Mouse (Mus musculus) CH12.LX (cell line): ENCODE results near the gene Cenpt. TPM values are rescaled to one million over a fixed set of nuclear protein-coding genes. Genes with fewer than 3 reads are reported as not detected.

ENCODE experiments used
- DNase-seq: peaks from one replicate; pipeline ENCODE4 v3.0.0-alpha.2; 2013; ENCODE audit errors: extremely low read depth
- H3K27ac ChIP-seq: 2 replicates; pipeline ENCODE4 v1.5.1; 2012; ENCODE audit warnings: low read depth, mild to moderate bottlenecking, control low read depth, moderate library complexity; ENCODE audit not compliant: insufficient read depth
- H3K27me3 ChIP-seq: replicated peaks from 2 replicates; pipeline ENCODE3; 2012; ENCODE audit warnings: inconsistent platforms
- H3K36me3 ChIP-seq, 2 experiments: replicated peaks in 1 of 2; 2 replicates each; pipeline versions ENCODE3 to v1.6.1; 2012; ENCODE audit warnings: inconsistent platforms in 1 of 2, low read length in 1 of 2, mild to moderate bottlenecking in 1 of 2, mixed read lengths in 1 of 2, moderate library complexity in 1 of 2; ENCODE audit not compliant: control insufficient read depth in 1 of 2, insufficient read depth in 1 of 2
- H3K4me1 ChIP-seq, 2 experiments: 2 replicates each; pipeline ENCODE4 v1.6.1; 2012; ENCODE audit warnings: inconsistent platforms in 1 of 2, moderate library complexity in 1 of 2; ENCODE audit not compliant: insufficient read depth in 2 of 2, control insufficient read depth in 1 of 2
- H3K4me2 ChIP-seq: 2 replicates; pipeline ENCODE4 v1.6.1; 2012; ENCODE audit warnings: low read depth, mild to moderate bottlenecking, control low read depth; ENCODE audit not compliant: poor library complexity, insufficient read depth, severe bottlenecking
- H3K4me3 ChIP-seq, 3 experiments: fragments of 150-350 bp in 1 of 3; sonication (generic) in 1 of 3; replicated peaks in 1 of 3; 2 replicates each; pipeline versions ENCODE3 to v1.5.1; 2011 to 2012; ENCODE audit warnings: low read depth in 2 of 3, low read length in 2 of 3, mild to moderate bottlenecking in 2 of 3, moderate library complexity in 2 of 3, control low read depth in 1 of 3, improper control_type of control experiment in 1 of 3, inconsistent platforms in 1 of 3, mixed read lengths in 1 of 3; ENCODE audit not compliant: poor library complexity in 1 of 3
- H3K79me2 ChIP-seq: replicated peaks from 2 replicates; pipeline ENCODE4 v1.6.1; 2012; ENCODE audit warnings: mild to moderate bottlenecking, moderate library complexity; ENCODE audit not compliant: control insufficient read depth, poor library complexity, insufficient read depth, severe bottlenecking; ENCODE audit errors: extremely low read depth
- H3K9ac ChIP-seq: 2 replicates; pipeline ENCODE4 v1.6.1; 2012; ENCODE audit warnings: low read depth, mild to moderate bottlenecking, control low read depth, moderate library complexity; ENCODE audit not compliant: insufficient read depth
- H3K9me3 ChIP-seq: replicated peaks from 2 replicates; pipeline ENCODE3; 2012; ENCODE audit warnings: low read length, inconsistent platforms, mixed read lengths
- BHLHE40 ChIP-seq: IDR thresholded peaks from 2 replicates; pipeline ENCODE4 v1.6.1; 2011; ENCODE audit warnings: mild to moderate bottlenecking, low read depth, low read length, improper control_type of control experiment
- CHD1 ChIP-seq: IDR thresholded peaks from 2 replicates; pipeline ENCODE4 v1.6.1; 2012; ENCODE audit warnings: low read depth, low read length, improper control_type of control experiment, inconsistent platforms
- CHD2 ChIP-seq: IDR thresholded peaks from 2 replicates; pipeline ENCODE4 v1.6.1; 2011; ENCODE audit warnings: low read length, improper control_type of control experiment
- CTCF ChIP-seq, 2 experiments: IDR thresholded peaks in 1 of 2; conservative IDR thresholded peaks in 1 of 2; 2 replicates each; pipeline ENCODE4 v1.5.1; 2011 to 2012; ENCODE audit warnings: low read depth in 2 of 2, low read length in 2 of 2, improper control_type of control experiment in 1 of 2, inconsistent platforms in 1 of 2, mild to moderate bottlenecking in 1 of 2, moderate library complexity in 1 of 2
- EP300 ChIP-seq: IDR thresholded peaks from 2 replicates; pipeline ENCODE4 v1.6.1; 2011; ENCODE audit warnings: low read length, improper control_type of control experiment
- ETS1 ChIP-seq: conservative IDR thresholded peaks from 2 replicates; pipeline ENCODE4 v1.6.1; 2012; ENCODE audit warnings: low read depth, mild to moderate bottlenecking, inconsistent platforms, low read length, improper control_type of control experiment, moderate library complexity
- HCFC1 ChIP-seq: IDR thresholded peaks from 2 replicates; pipeline ENCODE4 v1.6.1; 2012; ENCODE audit warnings: low read depth, mild to moderate bottlenecking, inconsistent platforms, low read length, improper control_type of control experiment
- IRF4 ChIP-seq: IDR thresholded peaks from 2 replicates; pipeline ENCODE4 v1.6.1; 2014; ENCODE audit warnings: low read depth, mild to moderate bottlenecking, inconsistent platforms, low read length, improper control_type of control experiment
- JUN ChIP-seq: IDR thresholded peaks from 2 replicates; pipeline ENCODE4 v1.6.1; 2011; ENCODE audit warnings: low read depth, mild to moderate bottlenecking, low read length, improper control_type of control experiment, moderate library complexity; ENCODE audit not compliant: insufficient read depth
- JUND ChIP-seq: conservative IDR thresholded peaks from 2 replicates; pipeline ENCODE4 v1.6.1; 2011; ENCODE audit warnings: low read depth, low read length, improper control_type of control experiment
- KAT2A ChIP-seq: IDR thresholded peaks from 2 replicates; pipeline ENCODE4 v1.6.1; 2012; ENCODE audit warnings: low read length, improper control_type of control experiment, inconsistent platforms; ENCODE audit not compliant: insufficient replicate concordance
- MAFK ChIP-seq: IDR thresholded peaks from 2 replicates; pipeline ENCODE4 v1.6.1; 2011; ENCODE audit warnings: low read length, improper control_type of control experiment; ENCODE audit not compliant: insufficient replicate concordance
- MAX ChIP-seq: IDR thresholded peaks from 2 replicates; pipeline ENCODE4 v1.6.1; 2011; ENCODE audit warnings: low read length, improper control_type of control experiment
- MAZ ChIP-seq: IDR thresholded peaks from 2 replicates; pipeline ENCODE4 v1.6.1; 2012; ENCODE audit warnings: low read depth, mild to moderate bottlenecking, inconsistent platforms, low read length, improper control_type of control experiment, moderate library complexity
- MYC ChIP-seq: IDR thresholded peaks from 2 replicates; pipeline ENCODE4 v1.6.1; 2011; ENCODE audit warnings: low read depth, mild to moderate bottlenecking, improper control_type of control experiment, low read length
- NELFE ChIP-seq: IDR thresholded peaks from 2 replicates; pipeline ENCODE4 v1.6.1; 2011; ENCODE audit warnings: low read depth, low read length, improper control_type of control experiment
- NRF1 ChIP-seq: IDR thresholded peaks from 2 replicates; pipeline ENCODE4 v1.6.1; 2014; ENCODE audit warnings: low read depth, mild to moderate bottlenecking, inconsistent platforms, low read length, improper control_type of control experiment, moderate library complexity
- PAX5 ChIP-seq: IDR thresholded peaks from 2 replicates; pipeline ENCODE4 v1.6.1; 2012; ENCODE audit warnings: low read length, inconsistent platforms, mixed read lengths
- POLR2A ChIP-seq: IDR thresholded peaks from 2 replicates; pipeline ENCODE4 v1.6.1; 2011; ENCODE audit warnings: low read depth, mild to moderate bottlenecking, improper control_type of control experiment, low read length
- RCOR1 ChIP-seq: conservative IDR thresholded peaks from 2 replicates; pipeline ENCODE4 v1.6.1; 2012; ENCODE audit warnings: low read depth, mild to moderate bottlenecking, inconsistent platforms, low read length, improper control_type of control experiment
- SIN3A ChIP-seq: IDR thresholded peaks from 2 replicates; pipeline ENCODE4 v1.6.1; 2012; ENCODE audit warnings: low read length, improper control_type of control experiment, inconsistent platforms
- SMC3 ChIP-seq: IDR thresholded peaks from 2 replicates; pipeline ENCODE4 v1.6.1; 2011; ENCODE audit warnings: low read depth, low read length, improper control_type of control experiment
- UBTF ChIP-seq: IDR thresholded peaks from 2 replicates; pipeline ENCODE4 v1.6.1; 2012; ENCODE audit warnings: low read depth, mild to moderate bottlenecking, inconsistent platforms, low read length, improper control_type of control experiment, moderate library complexity
- USF1 ChIP-seq: IDR thresholded peaks from 2 replicates; pipeline ENCODE4 v1.6.1; 2014; ENCODE audit warnings: low read depth, mild to moderate bottlenecking, inconsistent platforms, low read length, improper control_type of control experiment
- ZC3H11A ChIP-seq: IDR thresholded peaks from 2 replicates; pipeline ENCODE4 v1.6.1; 2012; ENCODE audit warnings: low read depth, mild to moderate bottlenecking, inconsistent platforms, low read length, improper control_type of control experiment
- ZKSCAN1 ChIP-seq: IDR thresholded peaks from 2 replicates; pipeline ENCODE4 v1.6.1; 2012; ENCODE audit warnings: low read depth, inconsistent platforms, low read length, improper control_type of control experiment, borderline replicate concordance
- ZMIZ1 ChIP-seq: IDR thresholded peaks from 2 replicates; pipeline ENCODE4 v1.6.1; 2012; ENCODE audit warnings: low read depth, mild to moderate bottlenecking, inconsistent platforms, low read length, improper control_type of control experiment
- dilution Hi-C: fragments of 300-500 bp; cut with MboI; formaldehyde crosslinking; loops from 2 replicates; pipeline ENCODE4 v1.14.3; 2020; ENCODE audit warnings: low sequenced_read_pairs; ENCODE audit not compliant: extremely low pct_unique_long_range_greater_than_20kb, extremely low pct_ligation_motif_present
- in situ Hi-C: fragments of 300-500 bp; cut with MboI; formaldehyde crosslinking; loops from 3 replicates; pipeline ENCODE4 v1.14.3; 2019; ENCODE audit warnings: low sequenced_read_pairs, low pct_ligation_motif_present, low pct_unique_long_range_greater_than_20kb, mixed read lengths
- polyA plus RNA-seq: library from polyadenylated mRNA; unstranded; fragments of >175 nt; gene quantifications from 2 replicates; pipeline ENCODE4 v1.2.1, GENCODE M21; 2012; ENCODE audit warnings: low read depth; ENCODE audit not compliant: insufficient read length
- total RNA-seq, 2 experiments: library from RNA; depleted of rRNA; stranded (reverse); fragments of 300-350 nt in 1 of 2; fragments of >200 nt in 1 of 2; gene quantifications; 2 replicates each; pipeline ENCODE4 v1.2.3; 2012 to 2014

Cenpt gene
- total and polyA plus RNA-seq, 3 experiments, result 17.3 to 29.4 (median 21.3) TPM

GRCm38 (mm10) chr8:105900180-105900940 lies 47.3 kb upstream of the Cenpt start, which contains the start of gene Pskh1 (continued):
- peak; percentile 89 for TF ChIP-seq ZMIZ1
- TF ChIP-seq JUN, result no peak
- no peak for TF ChIP-seq JUND
- TF ChIP-seq ZC3H11A, result no peak
- peak; percentile 86 for TF ChIP-seq POLR2A
- TF ChIP-seq EP300, result no peak
- peak; percentile 82 for TF ChIP-seq HCFC1
- TF ChIP-seq IRF4, result peak; percentile 37; the same call in 1 of the 2 replicates
- no peak; the same call in 1 of the 2 replicates for TF ChIP-seq ETS1
- TF ChIP-seq UBTF, result 0 out of 2 replicates have a peak, but pooled peaks have one; percentile 56
- no peak for TF ChIP-seq CTCF (conservative IDR thresholded peaks at IDR 0.05 in 1 of 2, IDR thresholded peaks at IDR 0.05 in 1 of 2; ENCODE audit: low read depth in 2 of 2, low read length in 2 of 2)
- 0 out of 2 replicates have a peak, but pooled peaks have one; percentile 24 for TF ChIP-seq MYC
- TF ChIP-seq MAZ, result peak; percentile 94
- TF ChIP-seq USF1, result no peak
- peak; percentile 49; the same call in 1 of the 2 replicates for TF ChIP-seq CHD2
- TF ChIP-seq NELFE, result peak; percentile 83
- peak; percentile 90 for TF ChIP-seq SIN3A
- peak; percentile 67 for TF ChIP-seq NRF1
- TF ChIP-seq RCOR1, result no peak
- TF ChIP-seq MAFK, result no peak
- TF ChIP-seq KAT2A, result peak; percentile 67; the same call in 1 of the 2 replicates

- Histone ChIP-seq H3K4me1 (peaks cover 0 to 18% of the 10 kb centered on the region in 2 experiments; a peak in 2 of 4 replicates), H3K4me3 (no peak overlapping the region), H3K27ac (no peak overlapping the region), H3K9ac (no peak overlapping the region), H3K79me2 (0 out of 2 replicates have a peak, but pooled peaks cover 6% of the 10 kb centered on the region), H3K27me3 (no peaks in the 10 kb centered on the region), H3K4me2 (no peak overlapping the region), H3K36me3 (peaks cover 11 to 36% of the 10 kb centered on the region in 2 experiments), H3K9me3 (no peaks in the 10 kb centered on the region)
- DNase-seq, result no peak
- no peak for TF ChIP-seq ZMIZ1
- TF ChIP-seq UBTF, result no peak
- TF ChIP-seq PAX5, result no peak
- TF ChIP-seq EP300, result no peak
- no peak for TF ChIP-seq MAX
- no peak for TF ChIP-seq SMC3
- TF ChIP-seq MAFK, result no peak
- TF ChIP-seq NRF1, result no peak
- TF ChIP-seq ZKSCAN1, result no peak
- TF ChIP-seq BHLHE40, result no peak
- TF ChIP-seq NELFE, result no peak
- TF ChIP-seq HCFC1, result no peak
- no peak for TF ChIP-seq CHD1
- no peak for TF ChIP-seq CTCF (conservative IDR thresholded peaks at IDR 0.05 in 1 of 2, IDR thresholded peaks at IDR 0.05 in 1 of 2; ENCODE audit: low read depth in 2 of 2, low read length in 2 of 2)
- TF ChIP-seq USF1, result no peak
- dilution Hi-C loops (no loop called here), in situ Hi-C loops (no loop called here)
These were observed 44.9 kb upstream of the Cenpt start for GRCm38 (mm10) chr8:105897801-105898480.
